Mouse (Mus musculus) thymus, adult 2 months (tissue): ENCODE results near the gene Uqcc3. TPM values are rescaled to one million over a fixed set of nuclear protein-coding genes. Genes with fewer than 3 reads are reported as not detected.

Experiments
- DNase-seq: peaks from one replicate; pipeline ENCODE4 v3.0.0; 2021
- H3K27ac ChIP-seq: fragments of 200-500 bp; 2 replicates; pipeline ENCODE4 v1.5.1; 2012; ENCODE audit warnings: low read length, control low read depth; ENCODE audit not compliant: control insufficient read depth, insufficient read depth
- H3K27me3 ChIP-seq: fragments of 200-500 bp; 2 replicates; pipeline ENCODE4 v1.6.1; 2012; ENCODE audit warnings: mild to moderate bottlenecking, low read length, moderate library complexity, mixed read lengths; ENCODE audit not compliant: control insufficient read depth, insufficient read depth
- H3K36me3 ChIP-seq: fragments of 200-500 bp; 2 replicates; pipeline ENCODE4 v1.6.1; 2012; ENCODE audit warnings: mild to moderate bottlenecking, low read length, moderate library complexity; ENCODE audit not compliant: control insufficient read depth, insufficient read depth
- H3K4me1 ChIP-seq: fragments of 200-500 bp; replicated peaks from 2 replicates; pipeline ENCODE4 v1.6.1; 2012; ENCODE audit warnings: low read length; ENCODE audit not compliant: control insufficient read depth, insufficient read depth
- H3K4me3 ChIP-seq: fragments of 200-500 bp; 2 replicates; pipeline ENCODE4 v1.5.1; 2012; ENCODE audit warnings: mild to moderate bottlenecking, low read length, control low read depth, moderate library complexity; ENCODE audit not compliant: control insufficient read depth, insufficient read depth
- CTCF ChIP-seq: fragments of 200-500 bp; IDR thresholded peaks from 2 replicates; pipeline ENCODE4 v1.5.1; 2012; ENCODE audit warnings: mild to moderate bottlenecking, control low read depth, low read length, moderate library complexity, borderline replicate concordance; ENCODE audit not compliant: control insufficient read depth, poor library complexity, insufficient read depth; ENCODE audit errors: extremely low read depth
- POLR2A ChIP-seq: fragments of 200-500 bp; IDR thresholded peaks from 2 replicates; pipeline ENCODE4 v1.6.1; 2012; ENCODE audit warnings: mild to moderate bottlenecking, low read length, control low read depth, moderate library complexity; ENCODE audit not compliant: control insufficient read depth, poor library complexity, insufficient read depth; ENCODE audit errors: extremely low read depth
- WGBS: fragments of 180-500 bp; shearing (Covaris S2); methylation state at CpG from one replicate; pipeline ENCODE4 v1.1.7; 2018; 5-methylcytosine and 5-hydroxymethylcytosine counted together
- polyA plus RNA-seq: library from polyadenylated mRNA; depleted of rRNA; stranded (reverse); fragments of >200 nt; gene quantifications from 2 replicates; pipeline ENCODE4 v1.2.3, GENCODE M21; 2012; rRNA removed

Gene Uqcc3
- polyA plus RNA-seq, 1 experiment: 39.2 TPM

DNA sequence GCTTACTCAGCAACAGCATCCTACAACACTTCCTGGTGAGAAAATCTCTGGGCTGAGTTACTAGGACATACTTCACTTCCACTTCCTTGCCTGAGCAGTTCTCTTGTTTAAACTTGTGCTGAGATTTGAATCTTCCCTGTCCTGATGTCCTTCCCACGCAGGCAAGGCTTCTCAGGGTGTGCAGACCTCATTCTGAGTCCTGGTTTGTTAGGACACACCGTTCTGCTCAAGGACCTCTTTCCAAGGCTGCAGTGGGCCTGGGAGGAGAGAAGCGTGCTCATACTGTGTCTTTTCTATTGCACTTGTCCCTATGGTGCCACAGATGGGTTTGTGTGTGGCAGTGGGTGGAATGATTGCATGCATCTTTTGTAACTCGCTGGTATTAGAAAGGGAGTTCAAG is 47.8 kb downstream of the Uqcc3 start:
- Histone ChIP-seq H3K4me1 (peaks cover under 1% of the 10 kb centered on the region), H3K36me3 (peaks cover 65% of the 10 kb centered on the region)
- TF ChIP-seq POLR2A (no peak), CTCF (no peak)

GRCm38 (mm10) chr19:8831262-8831661 is 49.5 kb downstream of the Uqcc3 start:
- 96% methylated on average over 11 of the region's 11 CpGs for WGBS
- Histone ChIP-seq H3K27me3 (no peaks in the 10 kb centered on the region), H3K36me3 (peaks cover 82% of the 10 kb centered on the region), H3K4me1 (no peaks in the 10 kb centered on the region), H3K27ac (no peak overlapping the region), H3K4me3 (no peak overlapping the region)
- TF ChIP-seq CTCF (no peak), POLR2A (no peak)
- DNase-seq: no peak

More for the DNA sequence above, 47.8 kb downstream of the Uqcc3 start:
- H3K27ac ChIP-seq: no peak overlapping the region
- 94% methylated on average over 4 of the region's 4 CpGs for WGBS
- no peak for DNase-seq
- H3K4me3 ChIP-seq: no peak overlapping the region
- no peaks in the 10 kb centered on the region for H3K27me3 ChIP-seq

DNA sequence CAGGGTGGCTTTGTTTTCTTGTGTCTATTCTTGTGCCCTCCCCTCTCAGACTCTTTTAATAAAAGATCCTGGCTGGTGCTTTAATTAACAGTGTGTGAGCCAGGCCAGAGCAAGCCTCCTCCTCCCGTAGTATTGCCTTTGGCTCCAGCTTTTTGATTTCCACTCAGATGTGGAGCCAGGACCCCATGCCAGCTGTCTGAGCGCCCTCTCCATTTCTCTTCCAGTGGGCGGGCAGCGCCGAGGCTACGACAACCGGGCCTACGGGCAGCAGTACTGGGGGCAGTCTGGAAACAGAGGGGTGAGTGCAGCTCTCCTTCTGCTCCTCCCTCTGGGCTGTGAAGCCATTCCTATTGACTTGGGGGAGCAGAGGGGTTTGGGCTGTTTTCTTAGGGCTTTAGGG is 50.1 kb downstream of the Uqcc3 start:
- H3K27ac ChIP-seq: no peak overlapping the region
- H3K27me3 ChIP-seq: no peaks in the 10 kb centered on the region
- TF ChIP-seq CTCF: no peak
- TF ChIP-seq POLR2A: no peak
- 98% methylated on average over 8 of the region's 8 CpGs for WGBS
- peaks cover 88% of the 10 kb centered on the region for H3K36me3 ChIP-seq
- no peak for DNase-seq
- H3K4me3 ChIP-seq: no peak overlapping the region
- no peaks in the 10 kb centered on the region for H3K4me1 ChIP-seq

Other genes starting within 250 kb of the Uqcc3 start
- 0.01 and 0.05 TPM in 2 replicates for gene Chrm1, start 217.1 kb downstream of the Uqcc3 start, polyA plus RNA-seq
- 154 and 165 TPM in 2 replicates for gene Slc3a2, start 157.6 kb downstream of the Uqcc3 start, polyA plus RNA-seq
- gene Wdr74, start 145.1 kb downstream of the Uqcc3 start, polyA plus RNA-seq: 49.2 and 54.7 TPM in 2 replicates
- not detected in 2 replicates for gene 1700092M07Rik, start 140.2 kb downstream of the Uqcc3 start, polyA plus RNA-seq
- 128 and 137 TPM in 2 replicates for gene Stx5a, start 139.5 kb downstream of the Uqcc3 start, polyA plus RNA-seq
- 170 and 191 TPM in 2 replicates for gene Nxf1, start 123.8 kb downstream of the Uqcc3 start, polyA plus RNA-seq
- 277 and 363 TPM in 2 replicates for gene Tmem223, start 109.9 kb downstream of the Uqcc3 start, polyA plus RNA-seq
- 168 and 197 TPM in 2 replicates for gene Tmem179b, start 106.5 kb downstream of the Uqcc3 start, polyA plus RNA-seq
- gene Taf6l, start 94.5 kb downstream of the Uqcc3 start, polyA plus RNA-seq: 24.9 and 28.7 TPM in 2 replicates
- 77.0 and 77.1 TPM in 2 replicates for gene Polr2g, start 82.3 kb downstream of the Uqcc3 start, polyA plus RNA-seq
- 3.0 and 3.2 TPM in 2 replicates for gene Zbtb3, start 78.4 kb downstream of the Uqcc3 start, polyA plus RNA-seq
- 36.1 and 37.5 TPM in 2 replicates for gene Ttc9c, start 61.6 kb downstream of the Uqcc3 start, polyA plus RNA-seq
- gene Hnrnpul2, start 60.9 kb downstream of the Uqcc3 start, polyA plus RNA-seq: 29.3 and 34.3 TPM in 2 replicates
- 1.5 and 1.6 TPM in 2 replicates for gene AC129217.1, start 51.1 kb downstream of the Uqcc3 start, polyA plus RNA-seq
- 136 and 153 TPM in 2 replicates for gene Bscl2, start 43.5 kb downstream of the Uqcc3 start, polyA plus RNA-seq
- gene Gng3, start 41.7 kb downstream of the Uqcc3 start, polyA plus RNA-seq: 0.15 TPM in 1 of 2 replicates, not detected in the other
- gene Lrrn4cl, start 30.2 kb downstream of the Uqcc3 start, polyA plus RNA-seq: 1.2 and 1.3 TPM in 2 replicates
- 108 and 119 TPM in 2 replicates for gene Ubxn1, start 9.4 kb downstream of the Uqcc3 start, polyA plus RNA-seq
- gene Lbhd1, start 2.8 kb upstream of the Uqcc3 start, polyA plus RNA-seq: 2.4 and 3.0 TPM in 2 replicates
- not detected in 2 replicates for gene Gm49403, start 3.0 kb upstream of the Uqcc3 start, polyA plus RNA-seq
- 15.3 and 19.1 TPM in 2 replicates for gene 1810009A15Rik, start 7.9 kb upstream of the Uqcc3 start, polyA plus RNA-seq
- not detected in 2 replicates for gene Gm49416, start 8.0 kb upstream of the Uqcc3 start, polyA plus RNA-seq
- gene Ints5, start 12.1 kb upstream of the Uqcc3 start, polyA plus RNA-seq: 51.9 and 56.0 TPM in 2 replicates
- 203 and 219 TPM in 2 replicates for gene Ganab, start 17.1 kb upstream of the Uqcc3 start, polyA plus RNA-seq
- gene B3gat3, start 39.5 kb upstream of the Uqcc3 start, polyA plus RNA-seq: 102 and 106 TPM in 2 replicates
- gene Rom1, start 48.4 kb upstream of the Uqcc3 start, polyA plus RNA-seq: 11.9 and 13.5 TPM in 2 replicates
- gene Eml3, start 48.6 kb upstream of the Uqcc3 start, polyA plus RNA-seq: 72.3 and 73.1 TPM in 2 replicates
- 79.6 and 92.0 TPM in 2 replicates for gene Mta2, start 61.0 kb upstream of the Uqcc3 start, polyA plus RNA-seq
- 39.4 and 42.0 TPM in 2 replicates for gene Tut1, start 72.9 kb upstream of the Uqcc3 start, polyA plus RNA-seq
- 251 and 292 TPM in 2 replicates for gene Eef1g, start 86.1 kb upstream of the Uqcc3 start, polyA plus RNA-seq
- gene Ahnak, start 108.4 kb upstream of the Uqcc3 start, polyA plus RNA-seq: 6.0 and 7.9 TPM in 2 replicates
- 65.9 and 174 TPM in 2 replicates for gene Scgb1a1, start 207.0 kb upstream of the Uqcc3 start, polyA plus RNA-seq